Mouse (Mus musculus) embryonic facial prominence, embryonic 15.5 days (tissue): ENCODE measurements at regions not wholly inside any gene's neighbourhood (a gene's known extent, or its start where the extent isn't known, plus 50 kb on each side); places are given as distances from the start of the nearest gene placed in this dataset.

ENCODE experiments used
- ATAC-seq: fragments of 200-750 bp; cut with Nextera tagmentation; 2 replicates; pipeline ENCODE4 v1.8.0; 2017; ENCODE audit warnings: low read depth, moderate TSS enrichment; ENCODE audit not compliant: insufficient number of reproducible peaks, low FRiP score, low TSS enrichment
- H3K27ac ChIP-seq: fragments of 300-500 bp; sonication (generic); replicated peaks from 2 replicates; pipeline ENCODE4 v1.5.1; 2015; ENCODE audit warnings: mild to moderate bottlenecking, inconsistent platforms
- H3K27me3 ChIP-seq: fragments of 300-500 bp; sonication (generic); 2 replicates; pipeline ENCODE4 v1.6.1; 2015; ENCODE audit warnings: inconsistent platforms
- H3K36me3 ChIP-seq: fragments of 300-500 bp; sonication (generic); 2 replicates; pipeline ENCODE4 v1.6.1; 2015; ENCODE audit warnings: mild to moderate bottlenecking, inconsistent platforms
- H3K4me1 ChIP-seq: fragments of 300-500 bp; sonication (generic); 2 replicates; pipeline ENCODE4 v1.6.1; 2015; ENCODE audit warnings: inconsistent platforms
- H3K4me2 ChIP-seq: fragments of 300-500 bp; sonication (generic); replicated peaks from 2 replicates; pipeline ENCODE4 v1.6.1; 2015; ENCODE audit warnings: mild to moderate bottlenecking, inconsistent platforms
- H3K4me3 ChIP-seq: fragments of 300-500 bp; sonication (generic); replicated peaks from 2 replicates; pipeline ENCODE4 v1.5.1; 2015; ENCODE audit warnings: mild to moderate bottlenecking, inconsistent platforms
- H3K9ac ChIP-seq: fragments of 300-500 bp; sonication (generic); 2 replicates; pipeline ENCODE4 v1.6.1; 2015; ENCODE audit warnings: inconsistent platforms
- H3K9me3 ChIP-seq: fragments of 300-500 bp; sonication (generic); replicated peaks from 2 replicates; pipeline ENCODE4 v1.6.1; 2016; ENCODE audit warnings: inconsistent platforms
- WGBS: fragments of 180-500 bp; shearing (Covaris S2); methylation state at CpG from one replicate; pipeline ENCODE4 v1.1.7; 2015; 5-methylcytosine and 5-hydroxymethylcytosine counted together

DNA sequence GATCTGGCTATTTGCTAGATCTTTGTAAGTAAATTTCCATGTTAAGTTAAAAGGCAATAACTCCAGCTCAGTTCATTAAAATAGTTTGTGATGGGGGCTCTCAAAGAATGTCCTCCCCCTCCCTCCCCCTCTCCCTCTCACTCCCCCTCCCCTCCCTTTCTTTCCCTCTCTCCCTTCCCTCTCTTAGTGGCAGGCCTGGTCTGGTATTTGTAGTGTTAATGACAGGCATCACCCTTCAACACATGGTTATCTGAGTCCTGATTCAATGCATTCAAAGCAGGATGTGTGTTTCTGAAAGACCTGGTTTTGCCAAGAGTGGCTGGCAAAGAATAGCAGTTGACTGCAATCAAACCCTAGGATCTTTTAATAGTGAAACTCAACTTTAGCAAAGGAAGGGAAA, 383.4 kb upstream of the Mpdz start:
- H3K27ac ChIP-seq: no peak overlapping the region
- ATAC-seq: no peak

DNA sequence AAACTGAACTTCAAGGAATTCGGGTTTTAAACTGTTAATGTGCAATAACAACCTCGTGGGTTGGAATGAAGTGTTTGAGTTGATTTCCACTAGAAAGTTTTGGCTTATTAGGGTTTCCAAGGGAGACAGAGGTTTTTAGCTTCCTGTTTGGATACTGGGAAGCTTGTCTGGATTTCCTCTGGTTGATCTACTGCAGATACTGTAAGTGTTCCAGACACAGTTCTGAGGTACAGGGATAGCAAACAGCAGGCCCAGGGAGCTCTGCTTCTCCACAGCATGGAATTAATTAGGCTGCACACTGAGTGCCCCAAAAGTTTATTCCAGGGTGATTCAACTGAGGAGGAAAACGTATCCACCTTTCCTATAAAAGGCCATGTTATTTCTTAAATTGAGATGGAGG, 381.0 kb upstream of the Mpdz start:
- peak overlapping the region; percentile 28; the same call in 1 of the 2 replicates for H3K27ac ChIP-seq
- ATAC-seq: no peak
- H3K9ac ChIP-seq: no peak overlapping the region
- H3K27me3 ChIP-seq: no peaks in the 10 kb centered on the region
- no peak overlapping the region for H3K4me3 ChIP-seq
- 35% methylated on average over 3 of the region's 3 CpGs for WGBS
- no peaks in the 10 kb centered on the region for H3K36me3 ChIP-seq
- peaks cover 4% of the 10 kb centered on the region; the same call in 1 of the 2 replicates for H3K4me1 ChIP-seq
- no peaks in the 10 kb centered on the region for H3K9me3 ChIP-seq
- no peak overlapping the region for H3K4me2 ChIP-seq

More for the DNA sequence above, 383.4 kb upstream of the Mpdz start:
- H3K36me3 ChIP-seq: no peaks in the 10 kb centered on the region
- no peak overlapping the region for H3K4me3 ChIP-seq
- H3K9ac ChIP-seq: no peak overlapping the region
- no peak overlapping the region for H3K4me2 ChIP-seq
- H3K9me3 ChIP-seq: no peaks in the 10 kb centered on the region
- peaks cover 4% of the 10 kb centered on the region; the same call in 1 of the 2 replicates for H3K4me1 ChIP-seq
- no peaks in the 10 kb centered on the region for H3K27me3 ChIP-seq

DNA sequence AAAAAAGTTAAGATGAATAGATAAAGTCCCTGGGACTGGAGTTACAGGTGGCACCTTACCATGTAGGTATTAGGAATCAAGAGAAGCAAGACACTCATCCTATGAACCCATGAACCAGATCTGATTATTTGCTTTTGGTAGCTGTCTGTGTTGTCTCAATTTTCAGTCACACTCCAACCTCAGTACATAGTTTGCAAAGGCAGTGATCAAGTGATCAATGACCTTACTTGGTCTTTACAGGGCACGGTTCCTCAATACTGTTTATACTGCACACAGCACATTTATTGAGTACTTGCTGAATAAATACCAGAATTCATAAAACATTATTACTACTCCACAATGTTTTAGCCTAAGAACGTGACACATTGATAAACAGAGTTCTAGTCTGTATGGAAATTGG, 346.7 kb upstream of the Mpdz start:
- 83% methylated on average over 2 of the region's 2 CpGs for WGBS
- H3K4me3 ChIP-seq: no peak overlapping the region
- no peak overlapping the region for H3K4me2 ChIP-seq
- H3K9me3 ChIP-seq: no peaks in the 10 kb centered on the region
- H3K9ac ChIP-seq: no peak overlapping the region
- H3K36me3 ChIP-seq: no peaks in the 10 kb centered on the region
- ATAC-seq: no peak
- H3K27ac ChIP-seq: no peak overlapping the region
- H3K4me1 ChIP-seq: no peaks in the 10 kb centered on the region
- no peaks in the 10 kb centered on the region for H3K27me3 ChIP-seq

DNA sequence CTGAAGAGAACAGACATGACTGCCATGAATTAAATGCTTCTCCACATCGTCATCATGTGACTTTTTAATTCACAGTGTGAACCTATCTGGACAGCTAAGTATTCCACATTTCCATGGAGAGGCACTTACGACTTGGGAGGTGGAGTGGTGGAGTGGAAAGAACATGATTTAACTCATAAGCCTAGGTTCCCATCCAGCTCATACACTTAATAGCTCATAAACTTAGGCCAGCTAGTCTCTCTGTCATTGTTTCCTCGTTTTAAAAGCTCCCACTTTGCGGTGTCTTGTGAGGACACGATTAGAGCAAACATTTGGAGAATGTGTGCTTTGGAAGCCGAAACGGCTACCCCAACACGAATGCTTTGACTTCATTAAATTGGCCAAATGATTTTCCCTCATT, 346.0 kb upstream of the Mpdz start:
- H3K27ac ChIP-seq: no peak overlapping the region
- no peaks in the 10 kb centered on the region for H3K4me1 ChIP-seq
- no peak overlapping the region for H3K4me2 ChIP-seq
- no peaks in the 10 kb centered on the region for H3K9me3 ChIP-seq
- no peaks in the 10 kb centered on the region for H3K36me3 ChIP-seq
- no peak for ATAC-seq
- H3K9ac ChIP-seq: no peak overlapping the region
- H3K27me3 ChIP-seq: no peaks in the 10 kb centered on the region
- 81% methylated on average over 8 of the region's 8 CpGs for WGBS
- no peak overlapping the region for H3K4me3 ChIP-seq

DNA sequence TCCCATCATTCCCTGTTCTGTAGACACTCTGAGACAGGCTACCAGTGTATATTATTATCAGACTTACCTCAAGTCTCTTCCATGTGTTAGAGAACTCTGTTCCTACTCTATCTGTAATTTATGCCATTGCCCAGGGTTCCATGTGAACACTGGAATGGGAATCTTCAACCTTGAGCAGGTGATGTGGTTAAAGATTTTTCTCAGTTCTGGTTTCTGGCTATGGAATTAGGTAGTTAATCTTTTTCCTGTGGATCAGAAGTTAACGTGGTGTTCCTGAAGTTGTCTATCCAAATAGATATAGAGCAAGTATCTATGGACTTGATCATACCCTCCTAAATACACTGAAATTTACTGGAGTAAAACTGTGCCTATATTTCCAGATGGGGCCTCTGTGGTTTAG, 339.4 kb upstream of the Mpdz start:
- no peaks in the 10 kb centered on the region for H3K4me1 ChIP-seq
- no peak for ATAC-seq
- H3K36me3 ChIP-seq: no peaks in the 10 kb centered on the region
- no peaks in the 10 kb centered on the region for H3K9me3 ChIP-seq
- no peak overlapping the region for H3K9ac ChIP-seq
- no peak overlapping the region for H3K4me3 ChIP-seq
- H3K27me3 ChIP-seq: no peaks in the 10 kb centered on the region
- no peak overlapping the region for H3K27ac ChIP-seq
- 71% methylated on average over 1 of the region's 1 CpGs for WGBS
- H3K4me2 ChIP-seq: no peak overlapping the region

DNA sequence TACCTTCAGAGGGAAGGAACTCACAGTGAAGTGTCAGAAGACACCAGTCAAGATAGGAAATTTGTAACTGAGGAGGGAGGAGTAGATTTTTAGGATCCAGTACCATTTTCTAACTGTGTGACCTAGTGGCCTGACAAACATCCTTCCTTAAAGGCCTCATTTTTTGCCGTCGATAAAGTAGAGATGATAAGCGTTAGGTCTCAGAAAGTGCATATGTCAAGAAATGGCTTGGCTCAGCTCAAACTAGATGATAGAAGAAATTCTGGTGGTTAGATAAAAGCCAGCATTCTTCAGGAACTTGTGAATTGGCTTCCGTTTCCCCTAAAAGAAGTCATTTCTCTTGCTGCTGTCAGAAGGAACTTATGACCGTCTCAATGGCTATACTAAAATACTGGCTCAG, 324.1 kb upstream of the Mpdz start:
- H3K36me3 ChIP-seq: no peaks in the 10 kb centered on the region
- no peak overlapping the region for H3K4me3 ChIP-seq
- H3K27ac ChIP-seq: no peak overlapping the region
- no peak for ATAC-seq
- 94% methylated on average over 5 of the region's 5 CpGs for WGBS
- no peaks in the 10 kb centered on the region for H3K9me3 ChIP-seq
- H3K4me2 ChIP-seq: no peak overlapping the region
- H3K27me3 ChIP-seq: no peaks in the 10 kb centered on the region
- H3K4me1 ChIP-seq: peaks cover 25% of the 10 kb centered on the region
- no peak overlapping the region for H3K9ac ChIP-seq

DNA sequence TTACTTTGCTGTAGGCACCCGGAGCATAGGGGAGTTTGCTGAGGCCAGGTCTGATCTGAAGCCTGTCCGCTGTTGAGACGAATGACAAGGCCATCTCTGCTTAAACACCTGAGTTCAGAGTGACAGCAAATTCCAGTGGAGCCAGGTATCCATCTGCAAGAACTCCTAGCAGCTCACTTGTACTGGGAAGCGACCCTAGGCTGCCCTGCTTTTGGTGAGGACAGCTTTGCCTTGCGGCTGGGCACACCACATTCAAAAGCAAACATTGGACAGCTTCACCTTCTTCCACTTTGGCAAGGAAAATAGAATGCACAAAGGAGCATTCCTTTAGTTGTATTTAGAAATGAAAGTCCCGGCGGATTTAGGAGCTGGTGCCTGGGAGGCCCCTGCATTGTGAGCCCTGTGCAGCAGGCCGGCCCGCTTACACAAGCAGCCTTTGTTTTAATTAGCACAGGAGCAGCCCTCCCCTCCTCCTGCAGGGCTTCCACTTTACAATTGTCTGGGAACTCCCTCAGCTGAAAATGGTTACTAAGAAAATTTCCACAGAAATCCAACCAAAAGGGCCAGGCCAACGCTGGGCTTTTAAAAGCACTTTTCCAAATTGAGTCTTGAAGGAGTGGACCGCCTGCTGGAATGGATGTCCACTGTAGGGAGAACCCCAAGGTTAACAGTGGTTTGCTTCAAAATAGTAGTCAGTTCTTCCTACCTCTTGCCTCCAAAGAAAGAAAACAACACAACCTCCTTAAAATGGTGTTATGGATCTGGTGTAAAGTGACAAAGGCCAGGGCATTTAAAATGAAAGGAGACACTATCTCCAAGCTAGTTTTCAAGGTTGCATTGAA, 321.6 kb upstream of the Mpdz start:
- no peaks in the 10 kb centered on the region for H3K27me3 ChIP-seq

DNA sequence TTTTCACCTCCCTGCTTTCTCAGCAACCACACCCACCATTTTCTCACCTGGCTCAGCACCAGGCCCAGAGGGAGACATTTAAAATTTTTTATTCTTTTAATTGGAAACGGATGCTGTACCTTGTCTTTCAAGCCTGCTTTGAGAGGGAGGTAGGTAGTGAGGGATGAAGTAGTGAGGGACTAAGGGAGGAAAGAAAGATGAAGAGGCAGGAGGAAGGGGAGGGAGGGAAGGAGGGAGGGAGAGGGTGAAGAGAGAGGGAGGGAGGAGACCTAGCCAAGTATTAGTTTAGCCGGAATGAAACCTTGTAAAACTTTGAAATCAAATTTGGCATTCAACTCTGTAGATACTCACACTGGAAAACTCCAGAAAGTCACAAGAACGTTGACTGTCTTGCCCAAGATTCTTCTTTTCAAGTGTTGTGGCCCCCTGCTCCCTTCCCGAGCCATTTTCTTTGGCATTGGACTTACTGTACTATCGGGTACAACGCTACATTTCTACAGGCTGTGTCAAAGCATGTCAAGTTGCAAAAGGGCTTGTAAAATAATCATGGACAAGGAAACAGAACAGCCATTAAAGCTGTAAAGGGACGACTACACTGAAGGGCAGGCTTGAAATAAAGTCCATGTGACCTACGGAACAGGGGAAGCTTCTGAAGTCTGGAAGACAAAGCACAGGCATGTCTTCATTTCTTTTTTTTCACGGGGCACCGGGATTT, 320.9 kb upstream of the Mpdz start:
- Histone ChIP-seq H3K4me2 (peak overlapping the region; percentile 22; the same call in 1 of the 2 replicates), H3K36me3 (no peaks in the 10 kb centered on the region), H3K4me1 (peaks cover 25% of the 10 kb centered on the region), H3K4me3 (no peak overlapping the region), H3K27me3 (no peaks in the 10 kb centered on the region), H3K9ac (no peak overlapping the region), H3K9me3 (no peaks in the 10 kb centered on the region), H3K27ac (peak overlapping the region; percentile 82)
- 27% methylated on average over 10 of the region's 10 CpGs for WGBS
- no peak for ATAC-seq

More for the DNA sequence above, 321.6 kb upstream of the Mpdz start:
- Histone ChIP-seq H3K4me3 (no peak overlapping the region), H3K4me2 (peak overlapping the region; percentile 22), H3K36me3 (no peaks in the 10 kb centered on the region), H3K27ac (peak overlapping the region; percentile 82), H3K4me1 (peaks cover 25% of the 10 kb centered on the region), H3K9ac (no peak overlapping the region), H3K9me3 (no peaks in the 10 kb centered on the region)
- ATAC-seq: no peak
- 25% methylated on average over 11 of the region's 11 CpGs for WGBS

DNA sequence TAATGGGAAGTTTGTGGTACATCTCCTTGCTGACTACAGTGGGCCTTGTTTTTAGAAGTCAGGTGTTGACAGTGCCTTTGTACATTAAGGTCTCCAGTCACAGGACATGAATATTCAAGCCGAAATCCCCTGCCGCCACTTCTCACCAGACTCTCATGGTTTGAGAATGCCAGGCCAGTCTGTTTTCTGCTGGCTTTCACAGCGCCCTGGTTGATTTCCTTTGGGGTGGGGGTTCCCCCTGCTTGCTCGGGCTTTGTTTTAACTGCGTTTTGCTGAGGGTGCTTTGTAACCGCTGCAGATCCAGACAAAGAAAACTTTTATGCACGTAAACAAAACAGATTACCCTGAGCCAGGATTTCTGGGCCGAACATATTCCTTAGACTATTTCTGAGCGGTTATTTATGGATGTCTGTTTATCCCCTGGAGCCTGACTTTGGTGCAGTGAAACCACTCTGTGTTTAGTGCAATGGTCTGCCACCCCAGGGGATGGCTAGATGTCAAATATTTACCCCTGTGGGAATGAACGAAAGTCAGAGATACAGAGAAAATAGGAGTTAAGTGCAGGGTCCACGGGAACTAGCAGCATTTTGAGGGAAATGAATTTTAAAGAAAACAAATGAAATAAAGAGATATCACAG, 320.1 kb upstream of the Mpdz start:
- Histone ChIP-seq H3K27me3 (no peaks in the 10 kb centered on the region), H3K4me3 (no peak overlapping the region), H3K4me1 (peaks cover 25% of the 10 kb centered on the region), H3K9ac (no peak overlapping the region), H3K4me2 (peak overlapping the region; percentile 11; the same call in 1 of the 2 replicates), H3K36me3 (no peaks in the 10 kb centered on the region), H3K27ac (peak overlapping the region; percentile 82), H3K9me3 (no peaks in the 10 kb centered on the region)
- 20% methylated on average over 11 of the region's 11 CpGs for WGBS
- no peak for ATAC-seq

DNA sequence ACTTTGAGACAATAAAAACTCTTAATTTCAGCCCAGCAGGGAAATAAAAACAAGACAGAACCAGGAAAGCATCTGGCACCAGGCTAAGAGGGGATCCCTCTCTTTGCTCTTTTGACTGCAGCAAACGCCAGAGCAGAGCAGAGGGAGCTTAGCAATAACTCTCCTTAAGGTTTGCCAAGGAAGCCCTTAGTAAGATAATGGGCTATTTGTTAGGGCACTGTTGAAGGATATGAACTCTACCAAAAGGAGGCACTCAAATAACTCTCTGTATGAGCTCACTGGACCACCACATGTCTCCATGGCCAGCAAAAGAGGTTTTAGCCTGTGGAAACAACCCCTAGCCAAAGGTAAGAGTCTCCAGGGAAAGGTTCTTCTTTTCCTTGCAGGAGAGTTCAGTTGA, 315.3 kb upstream of the Mpdz start:
- Histone ChIP-seq H3K4me3 (no peak overlapping the region), H3K4me1 (peaks cover 4% of the 10 kb centered on the region; the same call in 1 of the 2 replicates), H3K9me3 (no peaks in the 10 kb centered on the region), H3K9ac (no peak overlapping the region), H3K36me3 (no peaks in the 10 kb centered on the region), H3K4me2 (no peak overlapping the region), H3K27me3 (no peaks in the 10 kb centered on the region), H3K27ac (peak overlapping the region; percentile 52; the same call in 1 of the 2 replicates)
- WGBS: 23% methylated on average over 1 of the region's 1 CpGs
- ATAC-seq: no peak
